Mouse (Mus musculus): ENCODE measurements around the gene Zfp786. TPM values are rescaled to one million over a fixed set of nuclear protein-coding genes. Genes with fewer than 3 reads are reported as not detected.
A peak's percentile ranks its signal among the peaks of the same experiment; 100 is the strongest.

Zfp786 gene
- total RNA-seq, 2 experiments from 2014 or later, result 0.42 to 1.2 TPM

DNA sequence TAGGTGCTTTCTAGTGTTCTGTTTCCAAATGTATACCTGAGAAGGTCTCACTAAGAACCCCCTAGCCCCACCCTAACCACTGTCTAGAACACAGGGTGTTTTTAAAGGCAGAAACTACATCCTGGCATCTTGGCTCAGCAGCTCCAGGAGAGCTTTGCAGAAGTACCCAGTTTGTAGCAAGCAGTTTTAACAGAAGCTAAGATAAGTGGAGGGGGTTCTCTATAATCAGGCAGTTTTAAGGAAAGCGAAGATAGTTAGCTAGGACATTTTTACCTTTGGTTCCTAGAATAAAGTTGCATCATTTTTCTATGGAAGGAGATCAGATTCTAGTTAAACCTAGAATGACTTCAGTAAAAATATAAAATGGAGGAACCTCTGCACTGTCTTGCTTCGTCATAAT, 11.2 kb upstream of the Zfp786 start:
- intact Hi-C loops (cut with DNase I), result no loop called here
- H3K4me3 ChIP-seq, result no peak overlapping the region
- H3K27ac ChIP-seq, result no peak overlapping the region
- DNase-seq, result no peak
- no peak for TF ChIP-seq CTCF (IDR thresholded peaks at IDR 0.05)

- DNase-seq, result no peak
- Histone ChIP-seq H3K27ac (no peak overlapping the region), H3K4me3 (no peak overlapping the region)
- TF ChIP-seq CTCF (IDR thresholded peaks at IDR 0.05), result no peak
- intact Hi-C loops (cut with DNase I), result no loop called here
These were observed 10.4 kb upstream of the Zfp786 start for GRCm38 (mm10) chr6:47841077-47841476.

GRCm38 (mm10) chr6:47837630-47838029, 7.0 kb upstream of the Zfp786 start:
- no peak for TF ChIP-seq CTCF (IDR thresholded peaks at IDR 0.05)
- no peak for DNase-seq
- intact Hi-C loops (cut with DNase I), result loop anchor here (5.0 kb wide), 2 partner anchors 40 to 250 kb away; partner anchors contain the start of genes Zfp282 and Zfp746

DNA sequence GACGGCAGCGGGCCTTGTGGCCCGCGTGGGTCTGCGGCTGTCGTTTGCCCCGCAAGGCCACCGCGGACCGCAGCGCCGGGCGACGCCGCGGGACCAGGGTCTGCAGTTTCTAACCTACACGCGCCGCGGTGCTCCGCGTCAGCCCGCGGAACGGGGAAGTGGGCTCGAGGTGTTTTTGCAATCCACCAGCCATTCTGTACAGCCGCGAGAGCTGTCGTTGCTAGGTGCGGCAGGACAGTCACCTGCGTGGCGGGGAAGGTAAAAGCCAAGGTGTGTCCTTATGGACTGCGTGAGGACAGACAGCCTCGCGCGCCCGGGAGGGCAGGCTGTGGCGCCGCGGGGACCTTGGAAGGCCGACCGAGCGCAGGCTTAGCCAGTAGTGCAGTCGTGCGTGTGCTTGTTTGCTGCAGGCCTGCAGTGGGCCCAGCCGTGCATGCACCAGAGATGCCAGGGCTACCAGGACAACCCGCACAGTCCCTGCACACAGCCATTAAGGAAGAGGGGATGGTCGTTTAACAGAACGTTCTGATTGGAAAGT, 5.4 kb upstream of the Zfp786 start:
- TF ChIP-seq CTCF (IDR thresholded peaks at IDR 0.05), result no peak
- H3K4me3 ChIP-seq, result peak overlapping the region; percentile 85
- peak overlapping the region; percentile 93 for H3K27ac ChIP-seq
- intact Hi-C loops (cut with DNase I), result loop anchor here (5.0 kb wide), 2 partner anchors 41 to 251 kb away; partner anchors contain the start of genes Zfp282 and Zfp746
- DNase-seq, result peak; percentile 66

More at GRCm38 (mm10) chr6:47837630-47838029, 7.0 kb upstream of the Zfp786 start:
- Histone ChIP-seq H3K27ac (no peak overlapping the region), H3K4me3 (no peak overlapping the region)

GRCm38 (mm10) chr6:47835482-47835983, 4.9 kb upstream of the Zfp786 start, which contains the start of gene Zfp398:
Gene Zfp398 (plus strand): TSS chr6:47835661.
- intact Hi-C loops (cut with DNase I), result loop anchor here (5.0 kb wide), 2 partner anchors 42 to 252 kb away; partner anchors contain the start of genes Zfp282 and Zfp746
- peak; percentile 97 for DNase-seq
- peak; percentile 100 for TF ChIP-seq CTCF (IDR thresholded peaks at IDR 0.05)
- Histone ChIP-seq H3K27ac (peak within 1 kb of the TSS; percentile 93), H3K4me3 (peak within 1 kb of the TSS; percentile 85)

DNA sequence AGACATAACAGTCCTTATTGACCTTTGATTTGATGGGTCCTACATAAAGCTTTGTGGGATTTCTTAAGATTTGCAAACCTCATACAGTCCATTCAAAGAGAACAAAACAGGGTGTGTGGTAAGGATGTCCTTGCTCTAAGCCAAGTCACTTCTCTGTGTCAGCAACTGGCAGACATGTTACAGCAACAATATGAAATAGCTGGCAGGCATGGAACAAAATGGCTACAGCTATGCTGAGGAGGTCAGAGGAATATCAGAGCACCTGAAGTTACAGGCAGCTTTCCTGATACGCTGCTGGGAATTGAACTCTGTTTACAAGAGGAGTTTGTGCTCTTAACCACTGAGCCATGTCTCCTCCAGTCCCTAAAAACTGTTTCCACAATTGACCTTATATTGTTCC, 1.6 kb upstream of the Zfp786 start:
- no peak for TF ChIP-seq CTCF (IDR thresholded peaks at IDR 0.05)
- Histone ChIP-seq H3K27ac (no peak overlapping the region), H3K4me3 (no peak overlapping the region)
- intact Hi-C loops (cut with DNase I), result no loop called here
- no peak for DNase-seq

DNA sequence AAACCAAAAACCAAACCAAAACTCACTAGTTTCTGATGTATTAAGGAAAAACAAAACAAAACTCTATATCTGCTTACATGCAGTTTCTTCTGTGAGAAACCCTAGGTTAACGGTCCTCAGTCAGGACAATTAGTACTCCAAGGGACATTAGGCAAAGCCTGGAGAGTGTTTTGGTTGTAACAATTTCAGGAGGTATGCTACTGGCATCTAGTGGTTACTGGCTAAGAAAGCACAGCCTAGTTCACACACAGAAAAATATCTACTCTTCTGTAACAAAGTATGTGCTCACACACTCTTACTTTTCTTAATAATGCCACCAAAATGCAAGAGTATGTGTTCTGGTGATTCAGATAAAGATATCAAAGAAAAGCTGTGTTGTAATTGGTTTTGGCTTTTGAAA, 1.7 kb downstream of the Zfp786 start:
- peak; percentile 55 for TF ChIP-seq CTCF (IDR thresholded peaks at IDR 0.05)
- intact Hi-C loops (cut with DNase I), result no loop called here
- Histone ChIP-seq H3K27ac (no peak overlapping the region), H3K4me3 (no peak overlapping the region)
- DNase-seq, result no peak

DNA sequence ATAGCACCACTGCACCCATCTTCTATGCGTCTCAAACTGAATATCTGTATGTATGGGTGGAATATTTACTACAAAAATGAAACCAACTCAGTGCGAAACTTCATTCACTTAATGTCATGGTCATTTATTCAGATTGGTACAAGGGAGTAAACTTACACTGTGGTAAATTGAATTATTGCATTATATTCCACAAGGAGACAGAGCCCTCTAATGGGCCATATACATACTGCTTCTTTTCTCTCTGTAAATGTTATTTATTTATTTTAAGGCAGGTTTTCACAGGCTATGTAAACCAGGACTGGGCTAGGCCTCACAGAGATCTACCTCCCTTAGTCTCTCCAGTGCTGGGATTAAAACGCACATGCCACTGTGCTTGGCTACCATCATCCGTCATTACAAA, 3.2 kb downstream of the Zfp786 start:
- intact Hi-C loops (cut with DNase I), result no loop called here
- Histone ChIP-seq H3K4me3 (no peak overlapping the region), H3K27ac (no peak overlapping the region)
- no peak for DNase-seq
- TF ChIP-seq CTCF (IDR thresholded peaks at IDR 0.05), result no peak

DNA sequence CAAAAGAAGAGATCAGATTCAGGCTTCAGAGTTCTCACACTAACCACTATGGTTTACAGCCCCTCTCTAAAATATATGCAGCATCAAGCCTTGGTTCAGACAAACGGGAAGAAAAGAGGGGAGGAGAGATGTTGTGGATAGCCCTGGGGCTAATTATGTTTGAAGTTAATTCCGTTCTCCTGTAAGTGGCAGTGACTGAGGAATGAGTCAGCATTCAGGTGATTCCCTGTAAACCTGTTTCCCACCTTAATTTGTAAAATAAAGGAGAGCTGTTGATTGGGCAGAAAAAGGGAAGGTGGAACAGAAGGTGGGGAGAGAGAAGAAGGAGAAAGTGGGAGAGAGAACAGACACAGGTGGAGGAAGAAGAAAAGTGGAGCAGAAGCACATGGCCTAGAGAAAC, 6.4 kb downstream of the Zfp786 start:
- no peak for TF ChIP-seq CTCF (IDR thresholded peaks at IDR 0.05)
- H3K27ac ChIP-seq, result no peak overlapping the region
- H3K4me3 ChIP-seq, result no peak overlapping the region
- DNase-seq, result no peak
- intact Hi-C loops (cut with DNase I), result no loop called here

DNA sequence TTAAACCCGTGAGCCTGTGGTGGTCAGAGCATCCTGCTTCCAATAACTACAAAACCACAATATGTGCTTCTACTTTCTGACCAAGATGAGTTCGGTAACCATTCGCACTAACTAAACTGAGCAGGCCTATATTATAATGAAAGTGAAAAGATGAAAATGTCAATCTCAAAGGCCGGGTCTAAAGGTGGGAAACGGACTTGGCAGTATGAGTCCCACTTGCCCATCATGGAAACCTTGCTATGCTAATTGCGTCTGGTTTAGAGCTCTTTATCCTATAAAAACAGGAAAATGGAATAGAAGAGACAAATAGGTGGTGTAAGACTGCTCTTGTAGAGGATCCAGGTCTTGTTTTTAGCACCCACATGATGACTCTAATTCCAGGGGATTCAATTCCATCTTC, 8.9 kb downstream of the Zfp786 start:
- no peak overlapping the region for H3K4me3 ChIP-seq
- intact Hi-C loops (cut with DNase I), result no loop called here
- H3K27ac ChIP-seq, result no peak overlapping the region
- TF ChIP-seq CTCF (IDR thresholded peaks at IDR 0.05), result no peak
- no peak for DNase-seq

GRCm38 (mm10) chr6:47821236-47821635, 9.4 kb downstream of the Zfp786 start:
- intact Hi-C loops (cut with DNase I), result no loop called here
- H3K27ac ChIP-seq, result no peak overlapping the region

DNA sequence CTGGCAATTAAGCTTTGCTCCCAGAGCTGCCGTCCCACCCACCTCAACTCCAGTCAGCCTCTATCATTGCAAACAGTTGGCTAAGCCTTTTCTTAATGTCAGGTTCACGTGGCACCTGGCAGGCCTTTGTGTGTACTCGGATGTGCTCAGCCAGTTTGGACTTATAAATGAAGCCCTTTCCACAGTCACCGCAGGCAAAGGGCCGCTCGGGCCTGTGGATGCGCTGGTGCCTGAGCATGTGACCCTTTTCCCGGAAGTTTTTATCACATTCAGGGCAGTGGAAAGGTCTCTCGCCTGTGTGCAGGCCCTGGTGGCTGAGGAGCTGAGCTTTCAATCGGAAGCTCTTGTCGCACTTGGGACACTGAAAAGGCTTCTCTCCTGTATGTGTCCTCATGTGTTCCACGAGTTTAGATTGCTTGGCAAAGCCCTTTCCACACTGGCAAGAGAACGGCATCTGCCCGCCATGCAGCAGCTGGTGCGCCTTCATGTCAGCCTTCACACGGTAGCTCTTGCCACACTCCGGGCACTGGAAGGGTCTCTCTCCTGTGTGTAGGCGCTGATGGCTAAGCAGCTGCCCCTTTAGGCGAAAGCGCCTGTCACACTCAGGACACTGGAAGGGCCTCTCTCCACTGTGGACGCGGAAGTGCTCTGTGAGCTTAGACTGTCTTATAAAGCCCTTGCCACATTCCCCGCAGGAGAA, 10.9 kb downstream of the Zfp786 start:
- intact Hi-C loops (cut with DNase I), result no loop called here
- no peak for TF ChIP-seq CTCF (IDR thresholded peaks at IDR 0.05)
- no peak overlapping the region for H3K4me3 ChIP-seq
- no peak overlapping the region for H3K27ac ChIP-seq
- no peak for DNase-seq

More at GRCm38 (mm10) chr6:47821236-47821635, 9.4 kb downstream of the Zfp786 start:
- no peak for TF ChIP-seq CTCF (IDR thresholded peaks at IDR 0.05)
- no peak overlapping the region for H3K4me3 ChIP-seq
- no peak for DNase-seq

- DNase-seq, result no peak
- no peak for TF ChIP-seq CTCF (IDR thresholded peaks at IDR 0.05)
- intact Hi-C loops (cut with DNase I), result no loop called here
- Histone ChIP-seq H3K4me3 (no peak overlapping the region), H3K27ac (no peak overlapping the region)
These were observed 11.9 kb downstream of the Zfp786 start for GRCm38 (mm10) chr6:47818721-47819120.
